Mouse (Mus musculus): ENCODE data around the gene Btg1-ps1. TPM values are rescaled to one million over a fixed set of nuclear protein-coding genes. Genes with fewer than 3 reads are reported as not detected.
"Not testable (repeated sequence)": the region's sequence is repeated elsewhere in the genome, so short reads cannot be mapped to it uniquely, and the experiment has no call there.

The Btg1-ps1 gene
- not detected in 2 replicates for total RNA-seq (2014; fragmentation: Nextera tagmentation)
- not detected in 2 replicates for total RNA-seq (2017)

DNA sequence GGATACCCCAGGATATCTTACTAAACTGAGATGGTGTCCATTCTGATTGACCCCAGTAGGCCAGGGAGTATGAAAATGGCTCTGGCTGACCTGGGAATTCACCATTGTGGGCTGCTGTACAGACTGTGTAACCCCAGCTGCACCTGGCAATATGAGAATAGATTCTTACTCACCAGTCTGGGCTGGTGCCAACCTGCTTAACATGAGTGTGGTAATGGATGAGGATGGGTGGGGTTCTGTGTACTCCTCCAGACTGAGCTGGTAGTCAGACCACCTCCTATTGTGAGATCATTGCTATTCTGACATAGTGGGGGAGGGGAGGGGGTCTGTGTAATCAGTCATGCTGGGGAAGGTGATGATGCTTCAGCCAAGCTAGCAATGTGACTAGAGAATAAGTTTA, at the start of gene Btg1-ps1:
TSS of gene Btg1-ps1 (minus strand) at position 219 of the 400 bp plus-strand sequence.
- not testable (repeated sequence) for ATAC-seq (replicated peaks; ENCODE audit: low FRiP score, low TSS enrichment, poor library complexity, severe bottlenecking)

DNA sequence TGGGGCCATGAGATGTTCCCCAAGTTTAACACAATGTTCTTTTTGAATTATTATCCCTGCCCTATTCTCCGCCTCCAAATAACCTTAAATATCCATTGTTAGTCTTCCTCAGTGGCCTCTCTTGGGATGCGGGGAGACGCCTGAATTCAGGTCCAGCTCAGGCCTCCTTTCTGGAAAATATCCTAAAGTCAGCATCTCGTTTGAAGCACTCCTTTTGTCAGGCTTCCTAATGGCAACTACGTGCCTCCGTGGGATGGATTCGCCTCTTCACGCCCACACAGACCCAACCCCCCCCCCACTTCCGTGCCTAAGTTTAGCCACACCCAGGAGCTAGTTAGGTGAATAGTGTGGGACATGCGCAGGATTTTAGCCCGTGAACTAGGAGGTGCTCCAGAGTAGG, 47.6 kb upstream of the Btg1-ps1 start, which contains the start of gene Rhox10:
TSS of gene Rhox10 (plus strand) at position 301 of the 400 bp plus-strand sequence.
- no peak for ATAC-seq (replicated peaks; ENCODE audit: low FRiP score, low TSS enrichment, poor library complexity, severe bottlenecking)

DNA sequence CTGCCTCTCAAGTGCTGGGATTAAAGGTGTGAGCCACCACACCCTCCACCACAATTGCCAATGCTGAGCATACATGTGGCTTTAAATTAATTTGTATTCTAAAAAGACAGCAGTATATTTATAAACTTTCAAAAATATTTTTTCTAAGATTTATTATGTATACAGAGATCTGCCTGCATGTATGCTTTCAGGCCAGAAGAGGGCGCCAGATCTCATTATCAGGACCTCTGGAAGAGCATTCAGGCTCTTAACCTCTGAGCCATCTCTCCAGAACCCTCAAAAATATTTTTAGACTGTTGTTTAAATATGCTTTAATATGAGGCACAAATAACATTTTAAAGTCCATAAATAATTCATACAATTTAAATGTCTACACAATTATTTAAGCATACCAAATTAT, 42.9 kb upstream of the Btg1-ps1 start:
- ATAC-seq (replicated peaks; ENCODE audit: low FRiP score, low TSS enrichment, poor library complexity, severe bottlenecking): no peak

DNA sequence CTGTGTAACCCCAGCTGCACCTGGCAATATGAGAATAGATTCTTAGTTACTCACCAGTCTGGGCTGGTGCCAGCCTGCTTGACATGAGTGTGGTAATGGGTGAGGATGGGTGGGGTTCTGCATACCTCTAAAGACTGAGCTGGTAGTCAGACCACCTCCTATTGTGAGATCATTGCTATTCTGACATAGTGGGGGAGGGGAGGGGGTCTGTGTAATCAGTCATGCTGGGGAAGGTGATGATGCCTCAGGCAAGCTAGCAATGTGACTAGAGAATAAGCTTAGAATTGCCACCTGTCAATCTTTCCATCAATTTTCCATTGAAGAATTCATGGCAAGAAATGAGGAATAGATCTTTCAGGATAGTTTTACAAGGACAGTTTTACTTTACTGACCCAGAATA, 24.4 kb upstream of the Btg1-ps1 start, which contains the start of gene Btg1-ps2:
TSS of gene Btg1-ps2 (minus strand) at position 101 of the 400 bp plus-strand sequence.
- ATAC-seq (replicated peaks; ENCODE audit: low FRiP score, low TSS enrichment, poor library complexity, severe bottlenecking): not testable (repeated sequence)

DNA sequence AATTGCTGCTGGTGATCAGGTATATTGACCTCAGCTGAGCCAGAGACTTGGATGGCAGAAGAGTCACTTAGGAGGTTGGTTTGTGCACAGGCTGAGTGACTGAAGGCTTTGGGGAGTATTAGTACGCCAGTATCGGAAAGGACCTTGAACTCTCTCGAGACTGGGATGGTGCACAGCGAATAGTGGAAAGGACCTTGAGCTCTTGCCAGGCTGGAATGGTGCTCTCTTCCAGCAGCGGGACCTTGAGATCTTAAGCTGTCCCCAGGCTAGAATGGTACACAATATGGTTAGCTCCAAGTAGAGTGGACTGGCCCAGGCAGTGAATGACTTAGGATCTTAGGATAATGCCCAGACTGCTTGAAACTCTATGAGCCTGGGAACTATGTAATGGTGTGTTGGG, 21.1 kb upstream of the Btg1-ps1 start:
- no peak for ATAC-seq (replicated peaks; ENCODE audit: low FRiP score, low TSS enrichment, poor library complexity, severe bottlenecking)

DNA sequence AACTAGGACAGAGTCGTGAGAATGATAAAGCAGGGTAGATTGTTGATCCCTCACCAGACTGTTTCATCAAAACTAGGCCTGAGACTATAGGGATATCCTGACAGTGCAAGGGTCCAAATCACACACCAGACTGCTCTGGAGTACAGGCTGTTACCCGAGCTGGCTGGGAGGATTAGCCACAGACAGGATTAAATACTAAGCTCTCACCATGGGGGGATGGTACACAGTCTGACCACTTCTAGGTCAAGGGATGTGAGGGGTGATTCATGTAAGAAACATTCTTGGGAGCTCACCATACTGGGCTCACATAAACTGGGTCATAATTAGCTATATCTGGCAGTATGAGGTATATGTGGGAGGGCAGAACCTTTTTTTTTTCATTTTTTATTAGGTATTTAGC, 15.2 kb upstream of the Btg1-ps1 start:
- no peak for ATAC-seq (replicated peaks; ENCODE audit: low FRiP score, low TSS enrichment, poor library complexity, severe bottlenecking)

DNA sequence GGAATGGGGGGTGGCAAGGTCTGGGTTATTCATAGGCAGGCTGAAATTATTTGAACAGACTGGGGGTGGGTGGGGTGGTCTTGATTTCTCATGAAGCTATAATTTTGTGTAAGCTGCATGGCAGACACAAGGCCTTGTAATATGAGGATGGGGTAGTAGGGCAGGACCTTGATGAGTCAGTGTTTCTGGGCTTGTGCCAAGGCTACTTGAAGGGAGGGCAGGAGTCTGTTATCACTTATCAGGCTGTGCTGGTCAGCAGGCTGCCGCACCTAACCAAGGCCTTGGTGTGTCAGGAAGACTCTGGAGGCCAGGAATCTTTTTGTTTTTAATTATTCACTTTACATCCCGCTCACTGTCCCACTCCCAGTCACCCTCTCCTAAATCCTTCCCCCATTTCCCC, 9.9 kb downstream of the Btg1-ps1 start:
- no peak for ATAC-seq (replicated peaks; ENCODE audit: low FRiP score, low TSS enrichment, poor library complexity, severe bottlenecking)

Other genes starting within 250 kb of the Btg1-ps1 start
- not detected in 2 replicates for gene Rhox5, start 214.0 kb downstream of the Btg1-ps1 start, total RNA-seq (2014; fragmentation: Nextera tagmentation)
- gene Rhox5, start 214.0 kb downstream of the Btg1-ps1 start, total RNA-seq (2017): not detected in 2 replicates
- not detected in 2 replicates for gene Rhox6, start 191.9 kb downstream of the Btg1-ps1 start, total RNA-seq (2014; fragmentation: Nextera tagmentation)
- gene Rhox6, start 191.9 kb downstream of the Btg1-ps1 start, total RNA-seq (2017): not detected in 2 replicates
- not detected in 2 replicates for gene Rhox7a, start 187.1 kb downstream of the Btg1-ps1 start, total RNA-seq (2014; fragmentation: Nextera tagmentation)
- not detected in 2 replicates for gene Rhox7a, start 187.1 kb downstream of the Btg1-ps1 start, total RNA-seq (2017)
- gene Rhox8, start 139.9 kb downstream of the Btg1-ps1 start, total RNA-seq (2014; fragmentation: Nextera tagmentation): 0.74 TPM in 1 of 2 replicates, not detected in the other
- not detected in 2 replicates for gene Rhox8, start 139.9 kb downstream of the Btg1-ps1 start, total RNA-seq (2017)
- not detected in 2 replicates for gene Rhox7b, start 121.6 kb downstream of the Btg1-ps1 start, total RNA-seq (2014; fragmentation: Nextera tagmentation)
- not detected in 2 replicates for gene Rhox7b, start 121.6 kb downstream of the Btg1-ps1 start, total RNA-seq (2017)
- not detected in 2 replicates for gene Rhox9, start 117.0 kb downstream of the Btg1-ps1 start, total RNA-seq (2014; fragmentation: Nextera tagmentation)
- not detected in 2 replicates for gene Rhox9, start 117.0 kb downstream of the Btg1-ps1 start, total RNA-seq (2017)
- gene Btg1-ps2, start 24.3 kb upstream of the Btg1-ps1 start, total RNA-seq (2014; fragmentation: Nextera tagmentation): not detected in 2 replicates
- not detected in 2 replicates for gene Btg1-ps2, start 24.3 kb upstream of the Btg1-ps1 start, total RNA-seq (2017)
- gene Rhox10, start 47.7 kb upstream of the Btg1-ps1 start, total RNA-seq (2014; fragmentation: Nextera tagmentation): not detected in 2 replicates
- not detected in 2 replicates for gene Rhox10, start 47.7 kb upstream of the Btg1-ps1 start, total RNA-seq (2017)
- gene Rhox11, start 66.3 kb upstream of the Btg1-ps1 start, total RNA-seq (2014; fragmentation: Nextera tagmentation): not detected in 2 replicates
- gene Rhox11, start 66.3 kb upstream of the Btg1-ps1 start, total RNA-seq (2017): not detected in 2 replicates
- not detected in 2 replicates for gene Rhox12, start 92.1 kb upstream of the Btg1-ps1 start, total RNA-seq (2014; fragmentation: Nextera tagmentation)
- gene Rhox12, start 92.1 kb upstream of the Btg1-ps1 start, total RNA-seq (2017): not detected in 2 replicates
- not detected in 2 replicates for gene Rhox13, start 102.4 kb upstream of the Btg1-ps1 start, total RNA-seq (2014; fragmentation: Nextera tagmentation)
- gene Rhox13, start 102.4 kb upstream of the Btg1-ps1 start, total RNA-seq (2017): not detected in 2 replicates
- 16.6 and 28.3 TPM in 2 replicates for gene Zbtb33, start 171.0 kb upstream of the Btg1-ps1 start, total RNA-seq (2014; fragmentation: Nextera tagmentation)
- gene Zbtb33, start 171.0 kb upstream of the Btg1-ps1 start, total RNA-seq (2017): 24.0 and 27.5 TPM in 2 replicates
- gene Tmem255a, start 233.6 kb upstream of the Btg1-ps1 start, total RNA-seq (2014; fragmentation: Nextera tagmentation): 0.39 TPM in 1 of 2 replicates, not detected in the other
- 0.05 and 1.1 TPM in 2 replicates for gene Tmem255a, start 233.6 kb upstream of the Btg1-ps1 start, total RNA-seq (2017)